Mouse (Mus musculus): Measurements from ENCODE around the gene Chmp2a. TPM values are rescaled to one million over a fixed set of nuclear protein-coding genes. Genes with fewer than 3 reads are reported as not detected.

Gene Chmp2a
- total RNA-seq, 2 experiments from 2014 or later: 114 to 123 TPM

- DNase-seq: no peak
Measured at GRCm38 (mm10) chr7:13035211-13035855, 726 bp upstream of the Chmp2a start.

- DNase-seq: no peak
Measured at GRCm38 (mm10) chr7:13033451-13034147, 1.0 kb downstream of the Chmp2a start.

- no peak for DNase-seq
Measured at GRCm38 (mm10) chr7:13032541-13032940, 2.1 kb downstream of the Chmp2a start.

GRCm38 (mm10) chr7:13031983-13032382, 2.6 kb downstream of the Chmp2a start:
- no peak for DNase-seq

GRCm38 (mm10) chr7:13031069-13031468, 3.5 kb downstream of the Chmp2a start:
- no peak for DNase-seq

- DNase-seq: no peak
Measured at GRCm38 (mm10) chr7:13028986-13029385, 5.6 kb downstream of the Chmp2a start.

- DNase-seq: no peak
Measured at GRCm38 (mm10) chr7:13025511-13026112, 9.0 kb downstream of the Chmp2a start.

GRCm38 (mm10) chr7:13024805-13025204, 9.8 kb downstream of the Chmp2a start:
- peak; percentile 75 for DNase-seq

GRCm38 (mm10) chr7:13023928-13024731, 10.5 kb downstream of the Chmp2a start:
- DNase-seq: peak; percentile 95

GRCm38 (mm10) chr7:13022773-13023535, 11.7 kb downstream of the Chmp2a start:
- peak; percentile 54 for DNase-seq

- no peak for DNase-seq
Measured at GRCm38 (mm10) chr7:13015217-13015616, 19.4 kb downstream of the Chmp2a start.

GRCm38 (mm10) chr7:13014275-13014839, 20.2 kb downstream of the Chmp2a start:
- DNase-seq: no peak

- DNase-seq: no peak
Measured at GRCm38 (mm10) chr7:13013671-13014070, 20.9 kb downstream of the Chmp2a start.

GRCm38 (mm10) chr7:13010005-13010908, 24.4 kb downstream of the Chmp2a start, which contains the start of gene Zbtb45:
Gene Zbtb45 (minus strand): TSS chr7:13010034.
- DNase-seq: no peak

- DNase-seq: peak; percentile 86
Measured at GRCm38 (mm10) chr7:13009143-13010004, 25.2 kb downstream of the Chmp2a start.

GRCm38 (mm10) chr7:13007341-13008092, 27.1 kb downstream of the Chmp2a start:
- no peak for DNase-seq

GRCm38 (mm10) chr7:13006531-13006930, 28.1 kb downstream of the Chmp2a start:
- no peak for DNase-seq

GRCm38 (mm10) chr7:13006011-13006410, 28.6 kb downstream of the Chmp2a start:
- no peak for DNase-seq

Data from gastrocnemius, postnatal 10 days (tissue).